In the genomic region with DNA sequence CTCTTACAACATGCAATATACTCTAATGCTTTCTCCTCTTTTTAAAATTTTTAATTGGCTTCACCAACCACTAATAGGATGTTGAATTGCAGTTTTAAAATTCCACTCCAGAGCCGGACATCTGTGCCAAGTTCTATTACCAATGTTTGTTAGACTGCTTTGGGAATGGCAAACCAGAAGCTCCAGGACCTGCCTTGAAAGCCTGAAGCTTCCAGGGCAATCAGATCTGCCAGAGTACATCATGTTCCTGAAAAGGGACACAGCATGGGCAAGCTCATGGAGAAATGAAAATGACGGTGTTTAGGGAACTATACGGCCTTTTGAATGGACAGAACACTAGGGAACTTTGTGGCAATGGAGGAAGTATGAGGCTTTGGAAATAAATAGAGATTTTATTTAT, we compare ENCODE assay signal across 23 mouse cellular contexts.
A peak's percentile ranks its signal among the peaks of the same experiment; 100 is the strongest.
DNase-seq lines count a peak whose midpoint lies in the region; ATAC-seq and TF ChIP-seq lines count a peak whose summit lies in the region.
"Had no signal": no experiment of that assay in that cellular context is flagged by ENCODE, and none has a peak within 500 bp of the region (broad histone marks: within the 10 kb centered on the region; RNA-seq: fewer than 3 reads in every experiment).

No protein-coding gene starts in this region.

- no peak for ATAC-seq in neural tube, embryonic 15.5 days (ENCODE audit: low FRiP score)
- ATAC-seq: activated CD4-positive, CD25-positive, alpha-beta regulatory T cell, adult 4 months; CD4-positive, CD25-positive, alpha-beta regulatory T cell, adult 4 months; forebrain, embryonic 13.5 days; forebrain, embryonic 16.5 days; hindbrain, postnatal 0 days; inflammation-experienced regulatory T-cells, adult 6 months; intestine, embryonic 16.5 days had no signal

- H3K27ac ChIP-seq in gastrocnemius, adult 2 months, result no peak overlapping the region
- H3K27ac ChIP-seq in neural tube, embryonic 15.5 days (replicated peaks), result no peak overlapping the region
- H3K27ac ChIP-seq: forebrain, embryonic 10.5 days; forebrain, embryonic 13.5 days; heart, embryonic 13.5 days; hindbrain, embryonic 14.5 days; hindbrain, postnatal 0 days had no signal

- H3K4me1 ChIP-seq in neural tube, embryonic 15.5 days, result peaks cover 19% of the 10 kb centered on the region
- H3K4me1 ChIP-seq: heart, embryonic 13.5 days had no signal

- no peak overlapping the region for H3K4me2 ChIP-seq in neural tube, embryonic 15.5 days
- H3K4me2 ChIP-seq: forebrain, embryonic 13.5 days; heart, embryonic 13.5 days; hindbrain, embryonic 14.5 days had no signal

- no peak overlapping the region for H3K4me3 ChIP-seq in gastrocnemius, adult 2 months
- no peak overlapping the region for H3K4me3 ChIP-seq in neural tube, embryonic 15.5 days (replicated peaks)
- H3K4me3 ChIP-seq: forebrain, embryonic 10.5 days; forebrain, embryonic 13.5 days; heart, embryonic 13.5 days had no signal

- 77% methylated on average over 3 of the region's 3 CpGs for WGBS in neural tube, embryonic 15.5 days

- TF ChIP-seq CTCF in gastrocnemius, adult 2 months (IDR thresholded peaks at IDR 0.05), result no peak

- intact Hi-C loops in gastrocnemius, adult 2 months (cut with DNase I), result loop anchor here (10.0 kb wide), 1 partner anchor 533 kb away; no protein-coding TSS in a partner anchor

- no peak overlapping the region for H3K9ac ChIP-seq in neural tube, embryonic 15.5 days (replicated peaks)
- H3K9ac ChIP-seq: forebrain, embryonic 13.5 days; heart, embryonic 13.5 days; hindbrain, embryonic 14.5 days had no signal

- peak; percentile 9 for DNase-seq in gastrocnemius, adult 18-20 months (ENCODE audit: low spot score)
- no peak for DNase-seq in gastrocnemius, adult 2 months
- DNase-seq in testis, postnatal 14 days (ENCODE audit: low spot score), result peak; percentile 31
- DNase-seq in testis, postnatal 10 days (ENCODE audit: low spot score), result no peak
- peak; percentile 49 for DNase-seq in skeletal muscle tissue, adult 2 months (ENCODE audit: low read depth, low spot score)
- DNase-seq: adrenal gland, adult 8-10 months; cerebellum, adult 11-12 months; cerebellum, adult 9-10 months; cerebellum, postnatal 14 days; gastrocnemius, postnatal 14 days; heart, postnatal 14 days; heart, postnatal 4 days had no signal

- H3K9me3 ChIP-seq in neural tube, embryonic 15.5 days (replicated peaks), result no peaks in the 10 kb centered on the region
- H3K9me3 ChIP-seq: forebrain, embryonic 10.5 days; forebrain, embryonic 13.5 days; heart, embryonic 13.5 days had no signal

- H3K27me3 ChIP-seq in neural tube, embryonic 15.5 days (replicated peaks), result no peaks in the 10 kb centered on the region

- H3K36me3 ChIP-seq in neural tube, embryonic 15.5 days, result no peaks in the 10 kb centered on the region
- H3K36me3 ChIP-seq: forebrain, embryonic 10.5 days; heart, embryonic 13.5 days had no signal

Comparison
In these comparisons a context has a peak if more than half of its experiments do, and no peak if none do; other contexts are left out.
1. DNase-seq: peak in gastrocnemius, adult 18-20 months (single experiment), testis, postnatal 14 days (single experiment) and skeletal muscle tissue, adult 2 months (single experiment); none in gastrocnemius, adult 2 months (single experiment) and testis, postnatal 10 days (single experiment).